Mouse (Mus musculus) cerebellum, postnatal 14 days (tissue): ENCODE results near the gene Vmn2r26.
"Not testable (repeated sequence)": the region's sequence is repeated elsewhere in the genome, so short reads cannot be mapped to it uniquely, and the experiment has no call there.

Source experiments
- DNase-seq, 2 experiments: peaks; one replicate each; pipeline ENCODE4 v3.0.0; 2021; ENCODE audit warnings: mixed read lengths in 2 of 2

Gene Vmn2r26

GRCm38 (mm10) chr6:124024268-124024667 is at the start of gene Vmn2r26:
Vmn2r26 (plus strand) TSS chr6:124024568.
- not testable (repeated sequence) for DNase-seq

GRCm38 (mm10) chr6:124020841-124021240 is 3.5 kb upstream of the Vmn2r26 start:
- DNase-seq: no peak

GRCm38 (mm10) chr6:124048388-124048787 is 24.0 kb downstream of the Vmn2r26 start:
- no peak for DNase-seq

- DNase-seq: not testable (repeated sequence)
Measured at GRCm38 (mm10) chr6:124053611-124054010, 29.2 kb downstream of the Vmn2r26 start.

GRCm38 (mm10) chr6:124102334-124102733 is 78.0 kb downstream of the Vmn2r26 start:
- DNase-seq: no peak
